In genomic region chr10:89392687-89393086, GRCm38 (mm10) we compare ENCODE assay signal across 14 mouse cellular contexts. TPM values are rescaled to one million over a fixed set of nuclear protein-coding genes. Genes with fewer than 3 reads are reported as not detected.
A peak's percentile ranks its signal among the peaks of the same experiment; 100 is the strongest.
DNase-seq lines count a peak whose midpoint lies in the region; ATAC-seq lines count a peak whose summit lies in the region.
"Had no signal": no experiment of that assay in that cellular context is flagged by ENCODE, and none has a peak within 500 bp of the region (broad histone marks: within the 10 kb centered on the region; RNA-seq: fewer than 3 reads in every experiment).

No protein-coding gene starts in this region.

- H3K4me2 ChIP-seq in hindbrain, embryonic 11.5 days (replicated peaks; ENCODE audit: low read depth, low read length), result no peak overlapping the region
- H3K4me2 ChIP-seq: lung, embryonic 15.5 days had no signal

- DNase-seq in adrenal gland, adult 2 months, result peak; percentile 52
- no peak for DNase-seq in adrenal gland, adult 18-20 months (ENCODE audit: low spot score in 2 of 2)
- DNase-seq in hindbrain, embryonic 10.5 days (ENCODE audit: low spot score), result peak; percentile 27
- no peak for DNase-seq in hindbrain, embryonic 11.5 days (ENCODE audit: low spot score)
- DNase-seq in ES-CJ7 (ENCODE audit: low read depth, low spot score) (peak; percentile 61), MN1 (ENCODE audit: low spot score) (no peak)
- DNase-seq in embryo, embryonic 10.5 days (ENCODE audit: low spot score), result peak; percentile 24
- DNase-seq in Muller cell, postnatal 12 days (ENCODE audit: inconsistent ontology term), result no peak
- DNase-seq: heart, adult 18-20 months; kidney, adult 2 months had no signal

- H3K27ac ChIP-seq in hindbrain, embryonic 10.5 days, result no peak overlapping the region
- H3K27ac ChIP-seq in hindbrain, embryonic 11.5 days (ENCODE audit: low read depth, low read length), result no peak overlapping the region
- H3K27ac ChIP-seq: lung, embryonic 15.5 days had no signal

- H3K36me3 ChIP-seq in hindbrain, embryonic 10.5 days, result no peaks in the 10 kb centered on the region
- no peaks in the 10 kb centered on the region for H3K36me3 ChIP-seq in hindbrain, embryonic 11.5 days (ENCODE audit: control insufficient read depth, insufficient read depth, low read length)
- H3K36me3 ChIP-seq: lung, embryonic 15.5 days had no signal

- H3K27me3 ChIP-seq in hindbrain, embryonic 10.5 days (ENCODE audit: insufficient read depth, poor library complexity, severe bottlenecking), result no peaks in the 10 kb centered on the region
- H3K27me3 ChIP-seq in hindbrain, embryonic 11.5 days (ENCODE audit: control insufficient read depth, insufficient read depth, low read length), result no peaks in the 10 kb centered on the region
- H3K27me3 ChIP-seq: lung, embryonic 15.5 days had no signal

- no peak overlapping the region for H3K4me3 ChIP-seq in hindbrain, embryonic 10.5 days
- H3K4me3 ChIP-seq in hindbrain, embryonic 11.5 days (ENCODE audit: low read depth, low read length), result no peak overlapping the region
- H3K4me3 ChIP-seq: lung, embryonic 15.5 days had no signal

- no peaks in the 10 kb centered on the region for H3K9me3 ChIP-seq in hindbrain, embryonic 10.5 days
- no peaks in the 10 kb centered on the region for H3K9me3 ChIP-seq in hindbrain, embryonic 11.5 days (ENCODE audit: control insufficient read depth, low read length)
- H3K9me3 ChIP-seq: lung, embryonic 15.5 days had no signal

- peaks cover 16% of the 10 kb centered on the region; the same call in 1 of the 2 replicates for H3K4me1 ChIP-seq in hindbrain, embryonic 10.5 days (replicated peaks)
- no peaks in the 10 kb centered on the region for H3K4me1 ChIP-seq in hindbrain, embryonic 11.5 days (replicated peaks; ENCODE audit: control insufficient read depth, insufficient read depth, low read length)
- H3K4me1 ChIP-seq: lung, embryonic 15.5 days had no signal

- 44% methylated on average over 4 of the region's 4 CpGs for WGBS in hindbrain, embryonic 10.5 days
- 43% methylated on average over 4 of the region's 4 CpGs for WGBS in hindbrain, embryonic 11.5 days

- no peak for ATAC-seq in hindbrain, embryonic 11.5 days (ENCODE audit: low FRiP score)
- ATAC-seq: hindbrain, embryonic 16.5 days had no signal

- H3K9ac ChIP-seq in hindbrain, embryonic 11.5 days (ENCODE audit: low read depth, low read length), result no peak overlapping the region
- H3K9ac ChIP-seq: lung, embryonic 15.5 days had no signal

RNA-seq across cellular contexts. Expression of gene Ano4, which starts 48.1 kb away (rescaled TPM):
- total RNA-seq in adrenal gland, adult 2 months (2021), result under 1 TPM; 0.17 to 0.41 TPM
- polyA plus RNA-seq in adrenal gland, adult 2 months (2012; rRNA removed), result 0.07 TPM in 1 of 2 replicates, not detected in the other
- total RNA-seq in adrenal gland, adult 18-20 months (2021), result under 1 TPM; 0.30 to 0.35 TPM
- polyA plus RNA-seq in hindbrain, embryonic 10.5 days (2016; fragmentation: Nextera tagmentation; extraction: Ambion mirVana), result 0.50 and 1.7 TPM in 2 replicates
- polyA plus RNA-seq in hindbrain, embryonic 11.5 days (2014; fragmentation: Nextera tagmentation; extraction: Ambion mirVana), result 2.5 and 4.1 TPM in 2 replicates
- total RNA-seq: megakaryocyte, adult 5-6 weeks had no signal
- polyA plus RNA-seq: liver, adult 2 months had no signal

RNA-seq across cellular contexts. Expression of gene Gas2l3, which starts 51.1 kb away (rescaled TPM):
- 1 to 10 TPM; 2.3 to 8.1 TPM for total RNA-seq in adrenal gland, adult 2 months (2021)
- 0.38 and 1.1 TPM in 2 replicates for polyA plus RNA-seq in adrenal gland, adult 2 months (2012; rRNA removed)
- 1 to 10 TPM; 2.2 TPM for total RNA-seq in adrenal gland, adult 18-20 months (2021)
- 9.7 and 15.7 TPM in 2 replicates for polyA plus RNA-seq in hindbrain, embryonic 10.5 days (2016; fragmentation: Nextera tagmentation; extraction: Ambion mirVana)
- polyA plus RNA-seq in hindbrain, embryonic 11.5 days (2014; fragmentation: Nextera tagmentation; extraction: Ambion mirVana), result 9.3 and 10.3 TPM in 2 replicates

Comparison
In these comparisons a context has a peak if more than half of its experiments do, and no peak if none do; other contexts are left out.
1. DNase-seq: peak in adrenal gland, adult 2 months (single experiment), hindbrain, embryonic 10.5 days (single experiment), ES-CJ7 (single experiment) and embryo, embryonic 10.5 days (single experiment); none in adrenal gland, adult 18-20 months (0 of 2), hindbrain, embryonic 11.5 days (single experiment), MN1 (single experiment) and Muller cell, postnatal 12 days (single experiment).